Mouse (Mus musculus) MEL (cell line): Measurements from ENCODE around the gene Tubg1.

ENCODE experiments used
- EP300 ChIP-seq, 2 experiments: IDR thresholded peaks; 2 replicates each; pipeline ENCODE4 v1.6.1; 2011; ENCODE audit warnings: improper control_type of control experiment in 2 of 2, low read length in 2 of 2, low read depth in 1 of 2, mild to moderate bottlenecking in 1 of 2
- MYC ChIP-seq: IDR thresholded peaks from 2 replicates; pipeline ENCODE4 v1.6.1; 2011; ENCODE audit warnings: low read depth, mild to moderate bottlenecking, low read length, improper control_type of control experiment, moderate library complexity
- POLR2A ChIP-seq, 2 experiments: IDR thresholded peaks; 2 replicates each; pipeline ENCODE4 v1.6.1; 2011 to 2012; ENCODE audit warnings: low read length in 2 of 2, mild to moderate bottlenecking in 2 of 2, control low read depth in 1 of 2, improper control_type of control experiment in 1 of 2, low read depth in 1 of 2, moderate library complexity in 1 of 2; ENCODE audit not compliant: control insufficient read depth in 1 of 2, insufficient read depth in 1 of 2, poor library complexity in 1 of 2
- ZC3H11A ChIP-seq: IDR thresholded peaks from 2 replicates; pipeline ENCODE4 v1.6.1; 2012; ENCODE audit warnings: low read depth, mild to moderate bottlenecking, inconsistent platforms, low read length, improper control_type of control experiment

- no peak for TF ChIP-seq ZC3H11A
- no peak for TF ChIP-seq EP300 (IDR thresholded peaks at IDR 0.05; ENCODE audit: low read depth in 1 of 2, low read length in 2 of 2)
- no peak for TF ChIP-seq POLR2A (IDR thresholded peaks at IDR 0.05; ENCODE audit: control insufficient read depth in 1 of 2, insufficient read depth in 1 of 2, low read depth in 1 of 2, low read length in 2 of 2, poor library complexity in 1 of 2)
- no peak for TF ChIP-seq MYC
Measured at GRCm38 (mm10) chr11:101148751-101149150, 29.0 kb downstream of the Tubg1 start.
